ENCODE assay signal across 28 mouse cellular contexts in the genomic region with DNA sequence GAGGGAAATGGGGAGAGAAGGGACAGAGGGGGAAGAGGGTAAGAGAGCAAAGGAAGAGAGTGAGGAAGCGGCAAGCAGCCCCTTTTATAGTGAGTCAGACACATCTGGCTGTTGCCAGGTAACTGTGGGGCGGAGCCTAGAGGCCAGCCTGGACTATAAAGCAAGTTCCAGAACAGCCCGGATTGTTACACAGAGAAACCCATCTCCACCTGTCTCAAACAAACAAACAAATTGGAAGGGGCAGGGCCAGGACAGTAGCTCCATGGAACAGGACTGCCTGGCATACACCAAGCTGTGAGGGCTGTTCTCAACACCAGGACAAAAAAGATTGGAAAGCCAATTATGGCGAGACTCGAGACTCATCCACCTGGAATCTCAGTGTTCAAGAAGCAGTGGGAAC. TPM values are rescaled to one million over a fixed set of nuclear protein-coding genes. Genes with fewer than 3 reads are reported as not detected.
DNase-seq lines count a peak whose midpoint lies in the region; ATAC-seq and TF ChIP-seq lines count a peak whose summit lies in the region.
"Had no signal": no experiment of that assay in that cellular context is flagged by ENCODE, and none has a peak within 500 bp of the region (broad histone marks: within the 10 kb centered on the region; RNA-seq: fewer than 3 reads in every experiment).

No protein-coding gene starts in this region.

- TF ChIP-seq POLR2A in testis, adult 2 months (IDR thresholded peaks at IDR 0.05; ENCODE audit: control insufficient read depth, low read depth, low read length), result peak; percentile 33; the same call in 1 of the 2 replicates

- WGBS in liver, embryonic 12.5 days (ENCODE audit: insufficient replicate concordance), result 65% methylated on average over 5 of the region's 5 CpGs
- 63% methylated on average over 5 of the region's 5 CpGs for WGBS in liver, postnatal 0 days (ENCODE audit: insufficient replicate concordance)
- 62% methylated on average over 5 of the region's 5 CpGs for WGBS in hindbrain, embryonic 14.5 days

- H3K4me3 ChIP-seq in testis, adult 2 months (ENCODE audit: control insufficient read depth, low read depth, low read length), result peak overlapping the region; percentile 79
- no peak overlapping the region for H3K4me3 ChIP-seq in liver, embryonic 12.5 days
- no peak overlapping the region for H3K4me3 ChIP-seq in liver, postnatal 0 days (ENCODE audit: low read depth, low read length)
- H3K4me3 ChIP-seq in hindbrain, embryonic 14.5 days (replicated peaks; ENCODE audit: low read length), result no peak overlapping the region
- H3K4me3 ChIP-seq: heart, embryonic 15.5 days; hindbrain, embryonic 12.5 days; left cerebral cortex, adult 2 months; limb, embryonic 12.5 days; megakaryocyte, embryonic 14.5 days; midbrain, embryonic 12.5 days; myocyte; neural tube, embryonic 12.5 days had no signal

- TF ChIP-seq CTCF in testis, adult 2 months (IDR thresholded peaks at IDR 0.05; ENCODE audit: control insufficient read depth, insufficient read depth, insufficient replicate concordance, low read depth, low read length), result no peak
- TF ChIP-seq CTCF in liver, postnatal 0 days (IDR thresholded peaks at IDR 0.05; ENCODE audit: low read depth), result no peak

- H3K4me2 ChIP-seq in liver, embryonic 12.5 days, result no peak overlapping the region
- H3K4me2 ChIP-seq in liver, postnatal 0 days (ENCODE audit: low read depth, low read length), result no peak overlapping the region
- no peak overlapping the region for H3K4me2 ChIP-seq in hindbrain, embryonic 14.5 days (replicated peaks)
- H3K4me2 ChIP-seq: heart, embryonic 15.5 days; hindbrain, embryonic 12.5 days; limb, embryonic 12.5 days; midbrain, embryonic 12.5 days; neural tube, embryonic 12.5 days had no signal

- H3K27ac ChIP-seq in testis, adult 2 months (ENCODE audit: control insufficient read depth, insufficient read depth, low read depth, low read length), result no peak overlapping the region
- peak overlapping the region; percentile 5; the same call in 1 of the 2 replicates for H3K27ac ChIP-seq in liver, embryonic 12.5 days
- no peak overlapping the region for H3K27ac ChIP-seq in liver, postnatal 0 days (ENCODE audit: low read depth)
- H3K27ac ChIP-seq in hindbrain, embryonic 14.5 days, result no peak overlapping the region
- H3K27ac ChIP-seq: heart, embryonic 15.5 days; hindbrain, embryonic 12.5 days; left cerebral cortex, adult 2 months; limb, embryonic 12.5 days; midbrain, embryonic 12.5 days; neural tube, embryonic 12.5 days; stomach, postnatal 0 days had no signal

- no peak overlapping the region for H3K9ac ChIP-seq in liver, embryonic 12.5 days
- no peak overlapping the region for H3K9ac ChIP-seq in liver, postnatal 0 days (replicated peaks)
- no peak overlapping the region for H3K9ac ChIP-seq in hindbrain, embryonic 14.5 days
- H3K9ac ChIP-seq: heart, embryonic 15.5 days; hindbrain, embryonic 12.5 days; limb, embryonic 12.5 days; midbrain, embryonic 12.5 days; neural tube, embryonic 12.5 days had no signal

- no peaks in the 10 kb centered on the region for H3K9me3 ChIP-seq in liver, embryonic 12.5 days (replicated peaks)
- H3K9me3 ChIP-seq in liver, postnatal 0 days (ENCODE audit: low read length), result no peaks in the 10 kb centered on the region
- H3K9me3 ChIP-seq in hindbrain, embryonic 14.5 days (ENCODE audit: control insufficient read depth, low read length), result no peaks in the 10 kb centered on the region
- H3K9me3 ChIP-seq: heart, embryonic 15.5 days; hindbrain, embryonic 12.5 days; limb, embryonic 12.5 days; megakaryocyte, embryonic 14.5 days; midbrain, embryonic 12.5 days; neural tube, embryonic 12.5 days had no signal

- DNase-seq in testis, postnatal 10 days (ENCODE audit: low spot score), result no peak
- DNase-seq in R1 (ENCODE audit: low read depth, low spot score), result peak; percentile 87
- DNase-seq in liver, postnatal 0 days, result peak; percentile 63
- DNase-seq in right cerebral cortex, postnatal 14 days, result no peak
- no peak for DNase-seq in hindbrain, embryonic 14.5 days (ENCODE audit: low spot score)
- DNase-seq: adrenal gland, postnatal 10 days; cerebellum, adult 18-20 months; cerebellum, postnatal 10 days; kidney, adult 11 months; kidney, postnatal 14 days; lung, adult 18-20 months; lung, postnatal 4 days; right cerebral cortex, postnatal 25 days had no signal

- H3K36me3 ChIP-seq in testis, adult 2 months (ENCODE audit: control insufficient read depth, insufficient read depth, low read length), result no peaks in the 10 kb centered on the region
- peaks cover 33% of the 10 kb centered on the region for H3K36me3 ChIP-seq in liver, embryonic 12.5 days
- peaks cover 25% of the 10 kb centered on the region for H3K36me3 ChIP-seq in liver, postnatal 0 days (replicated peaks; ENCODE audit: insufficient read depth, low read length)
- H3K36me3 ChIP-seq in hindbrain, embryonic 14.5 days (replicated peaks; ENCODE audit: control insufficient read depth, insufficient read depth), result no peaks in the 10 kb centered on the region
- H3K36me3 ChIP-seq: heart, embryonic 15.5 days; hindbrain, embryonic 12.5 days; limb, embryonic 12.5 days; midbrain, embryonic 12.5 days; neural tube, embryonic 12.5 days had no signal

- no peak for TF ChIP-seq EP300 in liver, postnatal 0 days (IDR thresholded peaks at IDR 0.05; ENCODE audit: low read depth)

- ATAC-seq in liver, embryonic 12.5 days, result no peak
- ATAC-seq in liver, postnatal 0 days, result peak; percentile 7
- ATAC-seq in hindbrain, embryonic 14.5 days (ENCODE audit: low FRiP score), result no peak
- no peak for ATAC-seq in CD4-positive, CD25-positive, alpha-beta regulatory T cell, adult 4 months
- ATAC-seq: forebrain, embryonic 16.5 days; lung, postnatal 0 days had no signal

- no peaks in the 10 kb centered on the region for H3K27me3 ChIP-seq in testis, adult 2 months (ENCODE audit: control insufficient read depth, insufficient read depth, low read length)
- peaks cover 16% of the 10 kb centered on the region; the same call in 1 of the 2 replicates for H3K27me3 ChIP-seq in liver, embryonic 12.5 days (replicated peaks)
- H3K27me3 ChIP-seq in liver, postnatal 0 days (ENCODE audit: insufficient read depth, low read length), result 0 out of 2 replicates have a peak, but pooled peaks cover 4% of the 10 kb centered on the region
- H3K27me3 ChIP-seq in hindbrain, embryonic 14.5 days (ENCODE audit: control insufficient read depth, insufficient read depth, low read length), result no peaks in the 10 kb centered on the region
- H3K27me3 ChIP-seq: neural tube, embryonic 12.5 days had no signal

- no peaks in the 10 kb centered on the region for H3K4me1 ChIP-seq in testis, adult 2 months (ENCODE audit: control insufficient read depth, insufficient read depth, low read length)
- H3K4me1 ChIP-seq in liver, embryonic 12.5 days, result peaks cover 17% of the 10 kb centered on the region; the same call in 1 of the 2 replicates
- no peaks in the 10 kb centered on the region; the same call in 1 of the 2 replicates for H3K4me1 ChIP-seq in liver, postnatal 0 days (ENCODE audit: insufficient read depth)
- no peaks in the 10 kb centered on the region for H3K4me1 ChIP-seq in hindbrain, embryonic 14.5 days (replicated peaks; ENCODE audit: control insufficient read depth, insufficient read depth, low read length)
- H3K4me1 ChIP-seq: heart, embryonic 15.5 days; megakaryocyte, embryonic 14.5 days had no signal

RNA-seq across cellular contexts. Expression of a gene that starts 19.1 kb away (rescaled TPM):
- not detected in 2 replicates for polyA plus RNA-seq in testis, adult 2 months (2012; rRNA removed)
- 913 and 972 TPM in 2 replicates for polyA plus RNA-seq in liver, embryonic 12.5 days (2016; fragmentation: Nextera tagmentation; extraction: Ambion mirVana)
- 311 and 329 TPM in 2 replicates for polyA plus RNA-seq in liver, postnatal 0 days (2015; fragmentation: Nextera tagmentation; extraction: Ambion mirVana)
- polyA plus RNA-seq in hindbrain, embryonic 14.5 days (2014; fragmentation: Nextera tagmentation; extraction: Ambion mirVana), result 1.6 and 3.3 TPM in 2 replicates
- not detected for polyA plus RNA-seq in CD4-positive, CD25-positive, alpha-beta regulatory T cell, adult 4 months (2017; shearing (Covaris generic))
- polyA plus RNA-seq: C2C12, myocyte had no signal

RNA-seq across cellular contexts. Expression of a gene that starts 27.4 kb away (rescaled TPM):
- 8.6 and 8.9 TPM in 2 replicates for polyA plus RNA-seq in testis, adult 2 months (2012; rRNA removed)
- 97.2 and 98.8 TPM in 2 replicates for polyA plus RNA-seq in liver, embryonic 12.5 days (2016; fragmentation: Nextera tagmentation; extraction: Ambion mirVana)
- 32.4 and 32.5 TPM in 2 replicates for polyA plus RNA-seq in liver, postnatal 0 days (2015; fragmentation: Nextera tagmentation; extraction: Ambion mirVana)
- polyA plus RNA-seq in hindbrain, embryonic 14.5 days (2014; fragmentation: Nextera tagmentation; extraction: Ambion mirVana), result 70.0 and 76.0 TPM in 2 replicates
- polyA plus RNA-seq in CD4-positive, CD25-positive, alpha-beta regulatory T cell, adult 4 months (2017; shearing (Covaris generic)), result 10 to 100 TPM; 46.1 to 51.1 TPM

RNA-seq across cellular contexts. Expression of a gene that starts 46.3 kb away (rescaled TPM):
- polyA plus RNA-seq in testis, adult 2 months (2012; rRNA removed), result 53.7 and 55.6 TPM in 2 replicates
- 1.9 and 2.1 TPM in 2 replicates for polyA plus RNA-seq in liver, embryonic 12.5 days (2016; fragmentation: Nextera tagmentation; extraction: Ambion mirVana)
- 1.8 and 2.4 TPM in 2 replicates for polyA plus RNA-seq in liver, postnatal 0 days (2015; fragmentation: Nextera tagmentation; extraction: Ambion mirVana)
- 106 TPM in 2 replicates for polyA plus RNA-seq in hindbrain, embryonic 14.5 days (2014; fragmentation: Nextera tagmentation; extraction: Ambion mirVana)
- 1 to 10 TPM; 3.3 to 3.5 TPM for polyA plus RNA-seq in CD4-positive, CD25-positive, alpha-beta regulatory T cell, adult 4 months (2017; shearing (Covaris generic))

RNA-seq across cellular contexts. Expression of a gene that starts 50.5 kb away (rescaled TPM):
- 16.8 and 17.8 TPM in 2 replicates for polyA plus RNA-seq in testis, adult 2 months (2012; rRNA removed)
- 7.3 and 7.5 TPM in 2 replicates for polyA plus RNA-seq in liver, embryonic 12.5 days (2016; fragmentation: Nextera tagmentation; extraction: Ambion mirVana)
- 4.5 and 4.6 TPM in 2 replicates for polyA plus RNA-seq in liver, postnatal 0 days (2015; fragmentation: Nextera tagmentation; extraction: Ambion mirVana)
- 37.3 and 37.5 TPM in 2 replicates for polyA plus RNA-seq in hindbrain, embryonic 14.5 days (2014; fragmentation: Nextera tagmentation; extraction: Ambion mirVana)
- polyA plus RNA-seq in CD4-positive, CD25-positive, alpha-beta regulatory T cell, adult 4 months (2017; shearing (Covaris generic)), result 1 to 10 TPM; 7.2 to 7.3 TPM

Comparison
In these comparisons a context has a peak if more than half of its experiments do, and no peak if none do; other contexts are left out.
1. DNase-seq: peak in R1 (single experiment) and liver, postnatal 0 days (single experiment); none in testis, postnatal 10 days (single experiment), right cerebral cortex, postnatal 14 days (single experiment) and hindbrain, embryonic 14.5 days (single experiment).
2. RNA of a gene that starts 19.1 kb away (polyA plus RNA-seq): 913 to 972 TPM in liver, embryonic 12.5 days and 311 to 329 TPM in liver, postnatal 0 days; 1.6 to 3.3 TPM in hindbrain, embryonic 14.5 days, not detected in testis, adult 2 months and not detected in CD4-positive, CD25-positive, alpha-beta regulatory T cell, adult 4 months; every median in the first group is over 10 times any median in the second.
3. RNA of a gene that starts 46.3 kb away (polyA plus RNA-seq): 106 TPM in hindbrain, embryonic 14.5 days and 53.7 to 55.6 TPM in testis, adult 2 months; 3.3 to 3.5 TPM in CD4-positive, CD25-positive, alpha-beta regulatory T cell, adult 4 months, 1.9 to 2.1 TPM in liver, embryonic 12.5 days and 1.8 to 2.4 TPM in liver, postnatal 0 days; every median in the first group is over 10 times any median in the second.